23 mouse cellular contexts compared by ENCODE assay signal in genomic region chr1:74814931-74815647, GRCm38 (mm10). TPM values are rescaled to one million over a fixed set of nuclear protein-coding genes. Genes with fewer than 3 reads are reported as not detected.
DNase-seq lines count a peak whose midpoint lies in the region; ATAC-seq and TF ChIP-seq lines count a peak whose summit lies in the region.
"Had no signal": no experiment of that assay in that cellular context is flagged by ENCODE, and none has a peak within 500 bp of the region (broad histone marks: within the 10 kb centered on the region; RNA-seq: fewer than 3 reads in every experiment).

No protein-coding gene starts in this region.

- H3K9ac ChIP-seq in liver, adult 2 months (ENCODE audit: low read depth, low read length): no peak overlapping the region
- H3K9ac ChIP-seq in liver, embryonic 11.5 days (ENCODE audit: low read depth, low read length): no peak overlapping the region
- no peak overlapping the region for H3K9ac ChIP-seq in hindbrain, embryonic 16.5 days (ENCODE audit: low read depth, low read length)
- H3K9ac ChIP-seq: forebrain, embryonic 13.5 days; heart, embryonic 15.5 days; hindbrain, embryonic 14.5 days; stomach, embryonic 15.5 days had no signal

- DNase-seq in frontal cortex, postnatal 10 days (ENCODE audit: low spot score in 2 of 2): no peak
- peak; percentile 22 for DNase-seq in liver, adult 2 months (ENCODE audit: extremely low read depth, low read depth, low spot score)
- no peak for DNase-seq in liver, embryonic 11.5 days (ENCODE audit: low spot score)
- peak; percentile 43 for DNase-seq in NIH3T3 (ENCODE audit: low read depth)
- peak; percentile 35 for DNase-seq in splenic B cell, adult 2 months (ENCODE audit: low read depth, low spot score)
- DNase-seq: B cell, adult 2 months; cerebellum, adult 9-10 months; embryo, embryonic 11 days; lung, adult 18-20 months; thymus, postnatal 14 days had no signal

- no peak overlapping the region for H3K4me3 ChIP-seq in liver, adult 2 months (ENCODE audit: insufficient read depth, low read depth, low read length)
- H3K4me3 ChIP-seq in liver, embryonic 11.5 days (ENCODE audit: low read depth, low read length): no peak overlapping the region
- no peak overlapping the region for H3K4me3 ChIP-seq in hindbrain, embryonic 16.5 days (ENCODE audit: low read length)
- H3K4me3 ChIP-seq: forebrain, embryonic 13.5 days; heart, embryonic 15.5 days; stomach, embryonic 15.5 days had no signal

- H3K27ac ChIP-seq in liver, adult 2 months (replicated peaks; ENCODE audit: insufficient read depth, low read depth, low read length): no peak overlapping the region
- H3K27ac ChIP-seq in liver, embryonic 11.5 days (ENCODE audit: low read depth, low read length): no peak overlapping the region
- H3K27ac ChIP-seq in hindbrain, embryonic 16.5 days (ENCODE audit: low read depth, low read length): no peak overlapping the region
- H3K27ac ChIP-seq: forebrain, embryonic 13.5 days; heart, embryonic 15.5 days; hindbrain, embryonic 14.5 days; stomach, embryonic 15.5 days had no signal

- 86% methylated on average over 9 of the region's 9 CpGs for WGBS in liver, adult 2 months
- WGBS in liver, embryonic 11.5 days: 77% methylated on average over 9 of the region's 9 CpGs
- WGBS in hindbrain, embryonic 16.5 days: 83% methylated on average over 9 of the region's 9 CpGs

- TF ChIP-seq CTCF in liver, adult 2 months (IDR thresholded peaks at IDR 0.05; ENCODE audit: low read depth, low read length): no peak

- H3K79me2 ChIP-seq in liver, adult 2 months (ENCODE audit: control insufficient read depth, insufficient read depth, low read length): no peaks in the 10 kb centered on the region

- peaks cover 5% of the 10 kb centered on the region for H3K4me1 ChIP-seq in liver, adult 2 months (ENCODE audit: control insufficient read depth, insufficient read depth, low read length)
- H3K4me1 ChIP-seq in liver, embryonic 11.5 days (replicated peaks; ENCODE audit: control insufficient read depth, insufficient read depth, low read length): 0 out of 2 replicates have a peak, but pooled peaks cover 2% of the 10 kb centered on the region
- peaks cover 6% of the 10 kb centered on the region for H3K4me1 ChIP-seq in hindbrain, embryonic 16.5 days (ENCODE audit: control insufficient read depth, insufficient read depth, low read depth, low read length)
- H3K4me1 ChIP-seq: stomach, embryonic 15.5 days had no signal

- no peak for TF ChIP-seq POLR2A in liver, adult 2 months (IDR thresholded peaks at IDR 0.05; ENCODE audit: extremely low read depth, insufficient read depth, low read length)

- no peaks in the 10 kb centered on the region for H3K27me3 ChIP-seq in liver, adult 2 months (ENCODE audit: control insufficient read depth, insufficient read depth, low read length)
- H3K27me3 ChIP-seq in liver, embryonic 11.5 days (replicated peaks; ENCODE audit: control insufficient read depth, insufficient read depth, low read length): peaks cover 12% of the 10 kb centered on the region
- no peaks in the 10 kb centered on the region; the same call in 1 of the 2 replicates for H3K27me3 ChIP-seq in splenic B cell, adult 2 months (ENCODE audit: control insufficient read depth, insufficient read depth, low read length, poor library complexity, severe bottlenecking)
- no peaks in the 10 kb centered on the region for H3K27me3 ChIP-seq in hindbrain, embryonic 16.5 days (replicated peaks; ENCODE audit: control insufficient read depth, insufficient read depth, low read length)
- H3K27me3 ChIP-seq: stomach, embryonic 15.5 days had no signal

- no peaks in the 10 kb centered on the region for H3K9me3 ChIP-seq in liver, embryonic 11.5 days (ENCODE audit: control insufficient read depth, low read length)
- H3K9me3 ChIP-seq in hindbrain, embryonic 16.5 days (ENCODE audit: control insufficient read depth, low read length): no peaks in the 10 kb centered on the region
- H3K9me3 ChIP-seq: forebrain, embryonic 13.5 days; heart, embryonic 15.5 days; stomach, embryonic 15.5 days had no signal

- H3K36me3 ChIP-seq in liver, adult 2 months (ENCODE audit: control insufficient read depth, insufficient read depth, low read length): no peaks in the 10 kb centered on the region
- no peaks in the 10 kb centered on the region for H3K36me3 ChIP-seq in liver, embryonic 11.5 days (ENCODE audit: control insufficient read depth, insufficient read depth, low read length)
- no peaks in the 10 kb centered on the region for H3K36me3 ChIP-seq in splenic B cell, adult 2 months (ENCODE audit: control insufficient read depth, insufficient read depth, low read length, poor library complexity, severe bottlenecking)
- no peaks in the 10 kb centered on the region for H3K36me3 ChIP-seq in hindbrain, embryonic 16.5 days (ENCODE audit: control insufficient read depth, insufficient read depth, low read length)
- H3K36me3 ChIP-seq: heart, embryonic 15.5 days; stomach, embryonic 15.5 days had no signal

- ATAC-seq in frontal cortex, adult (ENCODE audit: low TSS enrichment): 0 out of 2 replicates have a peak, but pooled peaks have one; percentile 28
- no peak for ATAC-seq in liver, embryonic 11.5 days (replicated peaks; ENCODE audit: low FRiP score)
- no peak for ATAC-seq in hindbrain, embryonic 16.5 days
- ATAC-seq in megakaryocyte-erythroid progenitor cell, adult 5-6 weeks (replicated peaks; ENCODE audit: low FRiP score, low TSS enrichment, poor library complexity, severe bottlenecking): no peak
- ATAC-seq: forebrain, embryonic 13.5 days had no signal

- no peak overlapping the region for H3K4me2 ChIP-seq in liver, embryonic 11.5 days
- H3K4me2 ChIP-seq in hindbrain, embryonic 16.5 days (ENCODE audit: low read length): no peak overlapping the region
- H3K4me2 ChIP-seq: forebrain, embryonic 13.5 days; heart, embryonic 15.5 days; hindbrain, embryonic 14.5 days; stomach, embryonic 15.5 days had no signal

RNA-seq across cellular contexts. Expression of gene Wnt10a, which starts 23.8 kb away (rescaled TPM):
- 1.0 TPM in 1 of 2 replicates, not detected in the other for total RNA-seq in liver, adult 2 months (2014; rRNA removed)
- not detected in 2 replicates for polyA plus RNA-seq in liver, adult 2 months (2012; rRNA removed)
- polyA plus RNA-seq in liver, embryonic 11.5 days (2014; fragmentation: Nextera tagmentation; extraction: Ambion mirVana): 0.10 and 0.22 TPM in 2 replicates
- 0.40 TPM in 2 replicates for polyA plus RNA-seq in hindbrain, embryonic 16.5 days (2015; fragmentation: Nextera tagmentation; extraction: Ambion mirVana)
- not detected in 2 replicates for total RNA-seq in megakaryocyte-erythroid progenitor cell, adult 5-6 weeks (2014; fragmentation: Nextera tagmentation)
- not detected in 2 replicates for total RNA-seq in megakaryocyte-erythroid progenitor cell, adult 5-6 weeks (2017)
- total RNA-seq: granulocyte monocyte progenitor cell, adult 5-6 weeks; megakaryocyte progenitor cell, adult 5-6 weeks; monocyte, adult 5-6 weeks had no signal
- polyA plus RNA-seq: heart, embryonic 15.5 days; neural tube, embryonic 14.5 days had no signal

RNA-seq across cellular contexts. Expression of gene Cdk5r2, which starts 39.6 kb away (rescaled TPM):
- not detected in 2 replicates for total RNA-seq in liver, adult 2 months (2014; rRNA removed)
- not detected in 2 replicates for polyA plus RNA-seq in liver, adult 2 months (2012; rRNA removed)
- 0.35 and 0.36 TPM in 2 replicates for polyA plus RNA-seq in liver, embryonic 11.5 days (2014; fragmentation: Nextera tagmentation; extraction: Ambion mirVana)
- polyA plus RNA-seq in hindbrain, embryonic 16.5 days (2015; fragmentation: Nextera tagmentation; extraction: Ambion mirVana): 8.4 and 9.4 TPM in 2 replicates
- not detected in 2 replicates for total RNA-seq in megakaryocyte-erythroid progenitor cell, adult 5-6 weeks (2014; fragmentation: Nextera tagmentation)
- not detected in 2 replicates for total RNA-seq in megakaryocyte-erythroid progenitor cell, adult 5-6 weeks (2017)
- total RNA-seq: gastrocnemius, adult 18-20 months; granulocyte monocyte progenitor cell, adult 5-6 weeks; megakaryocyte progenitor cell, adult 5-6 weeks; monocyte, adult 5-6 weeks had no signal
- polyA plus RNA-seq: heart, embryonic 15.5 days; kidney, embryonic 16.5 days had no signal

RNA-seq across cellular contexts. Expression of gene Wnt6, which starts 43.4 kb away (rescaled TPM):
- total RNA-seq in liver, adult 2 months (2014; rRNA removed): not detected in 2 replicates
- 0.05 and 0.28 TPM in 2 replicates for polyA plus RNA-seq in liver, adult 2 months (2012; rRNA removed)
- polyA plus RNA-seq in liver, embryonic 11.5 days (2014; fragmentation: Nextera tagmentation; extraction: Ambion mirVana): 1.5 and 2.4 TPM in 2 replicates
- polyA plus RNA-seq in hindbrain, embryonic 16.5 days (2015; fragmentation: Nextera tagmentation; extraction: Ambion mirVana): 4.9 and 6.1 TPM in 2 replicates
- total RNA-seq in megakaryocyte-erythroid progenitor cell, adult 5-6 weeks (2014; fragmentation: Nextera tagmentation): not detected in 2 replicates
- total RNA-seq in megakaryocyte-erythroid progenitor cell, adult 5-6 weeks (2017): not detected in 2 replicates
- polyA plus RNA-seq: neural tube, embryonic 14.5 days had no signal

Comparison
In these comparisons a context has a peak if more than half of its experiments do, and no peak if none do; other contexts are left out.
1. DNase-seq: peak in liver, adult 2 months (single experiment), NIH3T3 (single experiment) and splenic B cell, adult 2 months (single experiment); none in frontal cortex, postnatal 10 days (0 of 2) and liver, embryonic 11.5 days (single experiment).